Mouse (Mus musculus) frontal cortex, postnatal 10 days (tissue): ENCODE results near the gene Them7.
A peak's percentile ranks its signal among the peaks of the same experiment; 100 is the strongest.

Source experiments
- DNase-seq, 2 experiments: peaks; one replicate each; pipeline ENCODE4 v3.0.0; 2022; ENCODE audit warnings: low spot score in 2 of 2, mixed read lengths in 1 of 2

The Them7 gene

DNA sequence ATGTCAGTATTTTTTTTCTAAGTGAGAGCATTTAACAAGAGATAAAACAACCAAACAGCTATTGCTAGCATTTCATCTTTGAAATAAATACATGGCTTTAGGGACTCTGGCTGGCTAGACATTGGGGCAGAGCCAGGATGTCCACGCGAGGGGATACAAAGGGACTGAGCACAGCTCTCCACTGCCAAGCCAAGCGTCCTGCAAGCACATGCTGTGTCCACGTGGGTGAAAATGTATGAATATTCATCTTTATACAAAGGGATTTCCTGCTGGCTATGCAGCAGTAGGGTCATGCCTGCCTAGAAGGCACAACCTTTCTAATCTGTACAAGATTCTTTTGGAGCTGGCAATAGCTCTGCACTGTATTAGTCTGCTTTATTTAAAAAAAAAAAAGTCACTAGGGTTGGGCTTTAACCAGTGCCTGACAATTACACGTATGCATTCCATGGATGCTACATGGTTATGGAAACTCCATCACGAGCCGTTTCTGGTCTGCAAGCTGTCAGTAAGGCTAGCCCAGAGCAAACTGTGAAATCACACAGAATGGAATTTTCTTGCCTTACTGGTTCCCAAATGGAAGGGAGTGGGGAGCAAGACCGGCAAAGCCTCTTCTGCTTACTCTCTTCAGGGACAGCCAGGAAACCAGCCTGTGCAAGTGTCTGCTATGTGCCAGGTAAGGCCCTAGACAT, 192.7 kb downstream of the Them7 start:
- peak in 1 of 2 experiments; percentile 22 for DNase-seq

DNA sequence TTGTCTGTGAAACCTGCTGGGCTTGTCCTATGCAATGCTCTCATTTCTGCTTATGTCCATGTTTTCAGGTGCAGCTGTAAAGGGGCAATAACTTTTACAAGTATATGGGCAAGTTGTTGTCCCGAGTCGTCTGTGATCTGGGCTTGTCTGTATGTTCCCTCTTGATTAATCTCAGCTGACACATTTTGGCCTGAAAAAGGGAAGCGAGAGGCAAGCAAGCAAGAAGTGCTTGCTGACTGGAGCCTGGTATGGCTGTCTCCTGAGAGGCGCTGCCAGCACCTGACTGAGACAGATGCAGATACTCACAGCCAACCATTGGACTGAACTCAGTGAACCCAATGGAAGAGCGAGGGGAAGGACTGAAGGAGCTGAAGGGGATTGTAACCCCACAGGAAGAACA, 193.5 kb downstream of the Them7 start:
- DNase-seq: no peak

DNA sequence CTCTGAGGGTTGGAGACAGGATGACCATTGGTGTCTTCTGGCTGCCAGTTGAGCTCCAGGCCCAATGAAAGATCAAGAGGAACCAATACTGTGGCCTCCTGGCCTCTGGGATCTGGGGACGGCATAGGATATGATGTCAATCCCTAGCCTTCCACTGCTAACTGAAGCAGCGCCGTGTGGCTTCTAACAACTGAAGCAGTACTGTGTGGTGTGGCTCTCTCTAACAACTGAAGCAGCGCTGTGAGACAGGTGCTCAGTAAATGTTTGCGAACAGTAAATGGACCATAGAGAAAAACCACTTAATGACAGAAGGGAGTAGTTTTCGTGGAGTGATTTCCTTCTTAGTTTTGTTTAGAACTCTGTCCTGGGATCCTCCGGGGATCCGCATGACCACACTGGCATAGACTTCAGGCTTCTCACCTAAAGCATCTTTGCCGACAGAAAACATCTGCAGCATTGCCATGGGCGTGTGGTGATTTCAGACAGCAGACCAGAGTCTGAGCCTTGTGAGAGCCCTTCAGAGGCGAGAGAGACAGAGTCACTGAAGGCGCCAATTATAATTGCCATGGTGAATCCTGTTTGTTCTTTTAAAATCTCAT, 194.6 kb downstream of the Them7 start:
- DNase-seq: no peak

DNA sequence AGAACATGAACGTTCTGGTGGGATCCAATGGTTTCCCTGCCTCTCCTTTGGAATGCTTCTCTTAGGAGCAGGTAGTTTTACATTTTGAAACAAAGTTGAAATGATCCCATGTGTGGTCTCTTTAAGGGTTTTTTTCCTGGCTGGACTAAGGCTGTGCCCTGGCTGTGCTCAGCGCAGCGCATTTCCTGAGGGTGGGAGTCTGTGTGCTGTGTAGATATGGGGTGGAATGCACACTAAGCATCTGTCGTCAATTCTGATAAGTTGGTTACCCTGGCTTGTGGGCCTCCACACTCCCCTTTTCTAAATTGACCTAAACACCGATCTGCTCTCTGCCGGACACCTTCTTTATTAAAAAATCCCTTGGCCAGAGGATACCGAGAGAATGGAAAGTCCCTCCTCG, 203.3 kb downstream of the Them7 start:
- no peak for DNase-seq

DNA sequence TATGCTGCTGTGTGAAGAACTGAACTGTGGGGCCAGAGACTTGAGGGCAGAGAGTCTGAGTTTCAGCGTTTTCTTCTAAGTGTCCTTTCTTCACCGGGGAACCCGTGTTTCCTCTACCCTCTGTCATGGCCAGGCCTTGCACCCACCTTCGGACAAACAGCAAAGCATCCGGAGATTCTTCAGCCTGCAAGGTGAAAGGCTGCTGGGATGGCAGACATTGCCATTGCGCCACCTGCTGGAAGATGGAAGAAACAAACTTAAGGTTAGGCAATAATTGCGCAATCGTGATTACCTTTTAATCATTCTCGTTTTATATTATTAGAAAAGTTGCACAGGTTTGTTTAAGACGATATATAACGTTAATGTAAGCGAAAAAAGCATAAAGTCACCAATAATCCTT, 203.9 kb downstream of the Them7 start:
- peak in 1 of 2 experiments; percentile 53 for DNase-seq

DNA sequence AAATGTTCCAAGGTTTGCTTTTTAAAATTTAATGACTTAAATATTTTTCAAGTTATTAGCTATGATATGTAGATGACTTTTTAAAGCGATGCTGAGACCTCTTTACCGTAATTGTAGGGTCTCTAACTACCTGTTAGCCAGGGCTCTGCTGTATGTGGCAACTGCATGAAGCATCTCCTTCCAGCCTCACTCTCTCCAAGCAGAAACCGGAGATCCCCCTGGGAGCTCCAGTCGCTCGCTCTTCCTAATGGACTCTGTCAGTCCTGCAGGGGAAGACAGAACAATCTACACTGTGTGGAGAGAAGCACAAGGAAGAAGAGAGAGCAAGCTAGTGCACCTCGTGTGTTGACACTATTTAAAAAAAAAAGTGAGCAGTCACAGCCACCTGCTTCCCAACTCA, 204.3 kb downstream of the Them7 start:
- DNase-seq: no peak
